Mouse (Mus musculus) layer of hippocampus, adult 8-10 months (tissue): ENCODE measurements around the gene Acss1. TPM values are rescaled to one million over a fixed set of nuclear protein-coding genes. Genes with fewer than 3 reads are reported as not detected.

Source experiments
- DNase-seq, 2 experiments: peaks; one replicate each; pipeline ENCODE4 v3.0.0; 2022; ENCODE audit warnings: low spot score in 2 of 2
- total RNA-seq, 4 experiments: library from RNA; stranded (reverse); gene quantifications; 2 replicates each; pipeline ENCODE4 v1.2.4; 2022

Acss1 gene
- total RNA-seq, 4 experiments from 2014 or later, result 26.4 to 33.7 (median 28.2) TPM

GRCm38 (mm10) chr2:150576256-150576655 is 92.0 kb downstream of the Acss1 start:
- DNase-seq, result no peak

- no peak for DNase-seq
These were observed 95.8 kb downstream of the Acss1 start for GRCm38 (mm10) chr2:150572463-150572862.

GRCm38 (mm10) chr2:150570761-150571160 is 97.5 kb downstream of the Acss1 start:
- no peak for DNase-seq

GRCm38 (mm10) chr2:150569847-150570590 is 98.3 kb downstream of the Acss1 start, which contains the start of gene Cst7:
Gene Cst7, plus strand, starts transcription at chr2:150570415.
- no peak for DNase-seq

Other genes with a start within 250 kb of the Acss1 start
- gene Zfp442, start 217.0 kb downstream of the Acss1 start, total RNA-seq, result 10 to 100 TPM in 1 of 4 experiments, 1 to 10 TPM in 3; 8.3 to 10.0 (median 8.9) TPM
- under 1 TPM in 3 of 4 experiments, not detected in 1; 0.12 to 0.55 (median 0.36) TPM for gene Zfp345, start 183.4 kb downstream of the Acss1 start, total RNA-seq
- gene Cst7, start 98.1 kb downstream of the Acss1 start, total RNA-seq, result 100 to 1,000 TPM in 2 of 4 experiments, not detected in 2; 138 to 173 TPM
- gene Apmap, start 59.9 kb downstream of the Acss1 start, total RNA-seq, result 10 to 100 TPM; 56.6 to 61.9 (median 58.1) TPM
- gene Vsx1, start 20.9 kb upstream of the Acss1 start, total RNA-seq, result not detected
- gene Entpd6, start 80.5 kb upstream of the Acss1 start, total RNA-seq, result 10 to 100 TPM; 57.3 to 70.1 (median 67.0) TPM
- gene Pygb, start 118.2 kb upstream of the Acss1 start, total RNA-seq, result 100 to 1,000 TPM; 197 to 249 (median 221) TPM
- 100 to 1,000 TPM; 331 to 348 (median 335) TPM for gene Abhd12, start 236.2 kb upstream of the Acss1 start, total RNA-seq
- 1 to 10 TPM in 3 of 4 experiments, under 1 TPM in 1; 0.81 to 3.7 (median 1.4) TPM for gene Gins1, start 236.9 kb upstream of the Acss1 start, total RNA-seq